Mouse (Mus musculus) erythroblast, embryonic 14.5 days (primary cell): ENCODE data around the gene Cntn5. TPM values are rescaled to one million over a fixed set of nuclear protein-coding genes. Genes with fewer than 3 reads are reported as not detected.

ENCODE experiments used
- H3K27me3 ChIP-seq: 2 replicates; pipeline ENCODE4 v1.6.1; 2012; ENCODE audit warnings: inconsistent platforms; ENCODE audit not compliant: control insufficient read depth
- H3K36me3 ChIP-seq: 2 replicates; pipeline ENCODE4 v1.6.1; 2012; ENCODE audit warnings: mild to moderate bottlenecking, inconsistent platforms; ENCODE audit not compliant: control insufficient read depth
- H3K4me1 ChIP-seq: 2 replicates; pipeline ENCODE4 v1.6.1; 2012; ENCODE audit warnings: inconsistent platforms; ENCODE audit not compliant: control insufficient read depth
- H3K4me3 ChIP-seq: replicated peaks from 2 replicates; pipeline ENCODE3; 2012; ENCODE audit warnings: moderate library complexity, mild to moderate bottlenecking, inconsistent platforms
- H3K9me3 ChIP-seq: 2 replicates; pipeline ENCODE4 v1.6.1; 2012; ENCODE audit warnings: low read length, inconsistent platforms, mixed read lengths; ENCODE audit not compliant: control insufficient read depth
- GATA1 ChIP-seq: IDR thresholded peaks from 2 replicates; pipeline ENCODE4 v1.6.1; 2012; ENCODE audit warnings: low read length, inconsistent platforms, mixed read lengths
- TAL1 ChIP-seq: IDR thresholded peaks from 3 replicates; pipeline ENCODE4 v1.6.1; 2012; ENCODE audit warnings: low read length, inconsistent platforms, mixed read lengths
- polyA plus RNA-seq: library from polyadenylated mRNA; stranded (reverse); fragments of >175 nt; gene quantifications from 2 replicates; pipeline ENCODE4 v1.2.3, GENCODE M21; 2012

The Cntn5 gene
- polyA plus RNA-seq, 1 experiment, result not detected

DNA sequence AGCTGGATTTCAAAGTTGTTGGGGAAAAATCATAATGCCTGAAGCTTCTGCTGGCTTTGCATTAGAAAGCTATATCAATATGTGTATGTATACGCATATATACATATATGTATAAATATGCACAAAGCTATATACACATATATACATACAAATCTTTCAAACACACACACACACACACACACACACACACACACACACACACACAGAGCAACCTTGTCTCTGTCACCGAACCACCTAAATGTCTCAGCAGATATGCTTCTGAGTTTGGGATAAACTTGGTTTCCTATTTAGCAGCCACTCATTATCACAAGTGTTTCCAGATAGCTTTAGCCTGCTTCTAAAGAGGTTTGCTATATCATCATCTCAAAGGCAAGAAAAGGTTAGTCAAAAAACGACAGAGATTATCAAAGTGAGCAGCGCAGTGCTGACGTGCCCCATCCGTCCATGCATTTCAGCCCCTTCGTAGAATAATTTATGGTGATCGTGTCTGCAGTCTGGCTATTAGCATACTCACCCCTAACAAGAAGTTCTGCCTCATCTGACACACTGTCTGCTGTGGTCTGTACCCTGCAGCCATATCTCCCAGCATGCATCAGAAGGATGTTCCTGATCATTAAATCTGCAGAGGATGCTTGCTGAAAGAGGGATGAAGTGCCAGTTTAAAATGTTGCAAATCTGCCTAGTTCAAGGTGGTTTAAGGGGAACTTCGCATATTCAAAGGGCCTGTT lies 1123.3 kb downstream of the Cntn5 start:
- Histone ChIP-seq H3K27me3 (no peaks in the 10 kb centered on the region), H3K36me3 (no peaks in the 10 kb centered on the region), H3K4me1 (no peaks in the 10 kb centered on the region), H3K4me3 (no peak overlapping the region), H3K9me3 (no peaks in the 10 kb centered on the region)
- TF ChIP-seq GATA1, result no peak
- TF ChIP-seq TAL1, result no peak

- H3K4me1 ChIP-seq, result no peaks in the 10 kb centered on the region
- no peak overlapping the region for H3K4me3 ChIP-seq
Measured at GRCm38 (mm10) chr9:9779646-9780045, 1124.9 kb downstream of the Cntn5 start.

GRCm38 (mm10) chr9:9770777-9771176 lies 1133.8 kb downstream of the Cntn5 start:
- no peaks in the 10 kb centered on the region for H3K4me1 ChIP-seq
- H3K4me3 ChIP-seq, result no peak overlapping the region
- no peaks in the 10 kb centered on the region for H3K36me3 ChIP-seq
- TF ChIP-seq TAL1, result no peak
- TF ChIP-seq GATA1, result no peak
- H3K27me3 ChIP-seq, result no peaks in the 10 kb centered on the region
- no peaks in the 10 kb centered on the region for H3K9me3 ChIP-seq

More at GRCm38 (mm10) chr9:9779646-9780045, 1124.9 kb downstream of the Cntn5 start:
- H3K27me3 ChIP-seq, result no peaks in the 10 kb centered on the region
- no peaks in the 10 kb centered on the region for H3K9me3 ChIP-seq
- no peak for TF ChIP-seq TAL1
- TF ChIP-seq GATA1, result no peak
- H3K36me3 ChIP-seq, result no peaks in the 10 kb centered on the region

DNA sequence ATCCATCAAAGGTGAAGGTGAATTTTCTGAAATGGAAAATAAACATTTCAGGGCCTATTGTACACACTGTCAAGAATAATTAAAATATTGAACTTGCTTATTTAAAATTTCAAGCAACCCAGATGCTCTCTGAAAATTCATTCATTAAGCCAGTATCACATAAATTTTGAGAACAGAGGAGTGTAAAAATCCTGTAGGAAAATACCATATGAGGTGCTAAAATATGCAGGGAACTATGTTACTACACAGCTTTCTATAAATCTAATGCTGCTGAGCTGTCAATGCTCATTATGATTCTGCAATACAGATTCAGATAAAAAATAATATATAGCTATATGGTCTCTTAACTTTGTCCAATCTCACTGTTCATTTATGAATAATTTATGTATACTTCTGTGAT lies 1134.9 kb downstream of the Cntn5 start:
- TF ChIP-seq TAL1, result no peak
- TF ChIP-seq GATA1, result no peak
- Histone ChIP-seq H3K36me3 (no peaks in the 10 kb centered on the region), H3K4me3 (no peak overlapping the region), H3K27me3 (no peaks in the 10 kb centered on the region), H3K4me1 (no peaks in the 10 kb centered on the region), H3K9me3 (no peaks in the 10 kb centered on the region)

GRCm38 (mm10) chr9:9718145-9718544 lies 1186.4 kb downstream of the Cntn5 start:
- Histone ChIP-seq H3K4me1 (no peaks in the 10 kb centered on the region), H3K27me3 (no peaks in the 10 kb centered on the region), H3K4me3 (no peak overlapping the region), H3K9me3 (no peaks in the 10 kb centered on the region), H3K36me3 (no peaks in the 10 kb centered on the region)
- TF ChIP-seq GATA1 (no peak), TAL1 (no peak)

DNA sequence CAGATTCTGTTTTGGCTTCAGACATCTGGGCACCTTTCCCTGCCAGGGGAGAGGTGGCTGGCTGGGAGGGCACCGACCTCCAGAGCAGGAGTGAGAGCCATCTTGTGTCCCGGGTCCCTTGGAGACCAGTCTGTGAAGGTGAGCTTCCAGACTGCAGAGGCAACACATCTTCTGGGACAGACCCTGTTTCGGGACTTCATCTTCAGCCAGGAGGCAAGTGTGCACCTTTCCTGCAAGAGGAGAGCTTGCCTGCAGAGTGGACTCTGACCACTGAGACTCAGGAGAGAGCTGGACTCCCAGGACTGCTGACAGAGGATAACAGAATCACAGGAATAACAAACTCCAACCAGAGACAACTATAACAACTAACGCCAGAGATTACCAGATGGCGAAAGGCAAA lies 1195.9 kb downstream of the Cntn5 start:
- Histone ChIP-seq H3K36me3 (no peaks in the 10 kb centered on the region), H3K4me3 (no peak overlapping the region), H3K4me1 (no peaks in the 10 kb centered on the region), H3K9me3 (peaks cover 4% of the 10 kb centered on the region), H3K27me3 (no peaks in the 10 kb centered on the region)
- TF ChIP-seq GATA1, result no peak
- TF ChIP-seq TAL1, result no peak

DNA sequence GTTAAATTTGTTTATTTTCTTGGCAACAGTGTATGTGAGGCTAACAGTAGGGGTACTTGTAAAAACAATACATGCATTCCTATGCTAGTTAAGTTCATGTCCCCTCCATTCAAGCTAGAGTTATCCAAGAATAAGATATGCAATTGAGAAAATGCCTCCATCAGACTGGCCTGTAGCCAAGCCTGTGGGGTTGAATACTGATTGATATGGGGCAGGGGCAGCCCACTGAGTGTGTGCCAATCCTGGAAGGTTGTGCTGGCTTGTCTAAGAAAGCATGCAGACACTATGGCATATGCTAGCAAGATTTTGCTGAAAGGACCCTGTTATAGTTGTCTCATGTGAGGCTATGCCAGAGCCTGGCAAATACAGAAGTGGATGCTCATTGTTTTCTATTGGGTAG lies 1196.8 kb downstream of the Cntn5 start:
- TF ChIP-seq TAL1 (no peak), GATA1 (no peak)
- no peaks in the 10 kb centered on the region for H3K36me3 ChIP-seq
- no peak overlapping the region for H3K4me3 ChIP-seq
- H3K27me3 ChIP-seq, result no peaks in the 10 kb centered on the region
- H3K9me3 ChIP-seq, result peaks cover 4% of the 10 kb centered on the region
- no peaks in the 10 kb centered on the region for H3K4me1 ChIP-seq

- Histone ChIP-seq H3K36me3 (no peaks in the 10 kb centered on the region), H3K4me3 (no peak overlapping the region), H3K9me3 (peaks cover 4% of the 10 kb centered on the region), H3K27me3 (no peaks in the 10 kb centered on the region), H3K4me1 (no peaks in the 10 kb centered on the region)
- TF ChIP-seq GATA1 (no peak), TAL1 (no peak)
Measured at GRCm38 (mm10) chr9:9705180-9705579, 1199.4 kb downstream of the Cntn5 start.

DNA sequence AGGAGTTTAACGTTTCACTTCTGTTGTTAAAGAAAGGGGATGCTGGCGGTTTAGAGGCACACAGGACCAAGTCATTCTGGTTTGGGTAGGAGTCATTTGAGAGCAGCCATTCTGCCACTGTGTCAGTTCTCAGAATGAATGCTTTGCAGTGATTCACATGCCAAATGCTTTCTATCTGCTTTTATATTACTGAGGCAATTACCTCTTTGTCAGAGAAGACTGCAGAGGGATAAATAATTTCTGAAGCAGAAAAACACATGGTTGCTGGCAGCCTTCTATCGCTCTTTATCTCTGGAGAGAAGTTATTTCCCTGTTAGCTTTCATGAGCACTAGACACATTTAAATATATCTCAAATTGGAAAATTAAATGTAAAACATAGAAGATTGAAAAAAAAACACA lies 1207.9 kb downstream of the Cntn5 start:
- Histone ChIP-seq H3K4me1 (no peaks in the 10 kb centered on the region), H3K27me3 (no peaks in the 10 kb centered on the region), H3K36me3 (no peaks in the 10 kb centered on the region), H3K4me3 (no peak overlapping the region), H3K9me3 (no peaks in the 10 kb centered on the region)
- no peak for TF ChIP-seq TAL1

DNA sequence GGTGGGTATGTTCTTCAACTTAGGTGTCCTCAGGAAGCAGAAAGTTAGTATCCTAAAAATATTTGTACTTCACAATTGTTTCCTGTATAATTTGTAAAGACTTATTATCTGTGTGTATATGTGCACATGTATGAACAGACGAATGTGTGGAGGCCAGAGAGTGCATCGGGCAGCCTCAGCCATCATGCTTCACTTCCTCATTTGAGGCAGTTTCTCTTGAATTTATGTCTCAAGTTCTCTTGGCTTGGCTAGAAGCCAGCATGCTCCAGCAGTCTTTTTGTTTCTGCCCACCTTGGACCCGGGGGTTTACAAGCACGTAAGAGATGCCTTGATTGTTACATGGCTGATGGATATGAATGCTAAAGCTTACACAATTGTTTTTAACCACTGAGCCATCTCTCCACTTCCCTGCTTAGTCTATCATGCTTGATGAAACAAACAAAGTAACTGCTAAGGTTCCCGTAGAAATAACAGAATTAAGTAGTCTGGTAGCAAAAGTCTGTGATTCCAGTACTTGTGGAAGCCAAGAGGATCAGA lies 1222.2 kb downstream of the Cntn5 start:
- H3K36me3 ChIP-seq, result no peaks in the 10 kb centered on the region
- H3K4me1 ChIP-seq, result no peaks in the 10 kb centered on the region
- H3K4me3 ChIP-seq, result no peak overlapping the region
- no peak for TF ChIP-seq TAL1
- no peak for TF ChIP-seq GATA1
- H3K27me3 ChIP-seq, result no peaks in the 10 kb centered on the region
- no peaks in the 10 kb centered on the region for H3K9me3 ChIP-seq
